Mouse (Mus musculus) embryonic facial prominence, embryonic 11.5 days (tissue): Measurements from ENCODE around the gene Camkmt. TPM values are rescaled to one million over a fixed set of nuclear protein-coding genes. Genes with fewer than 3 reads are reported as not detected.

Experiments used
- ATAC-seq: fragments of 200-750 bp; cut with Nextera tagmentation; replicated peaks from 2 replicates; pipeline ENCODE4 v1.8.0; 2017; ENCODE audit warnings: low read depth; ENCODE audit not compliant: insufficient number of reproducible peaks, low FRiP score, low TSS enrichment
- DNase-seq: peaks from one replicate; pipeline ENCODE4 v3.0.0-alpha.2; 2015; ENCODE audit warnings: low spot score
- H3K27ac ChIP-seq: fragments of 300-500 bp; sonication (generic); replicated peaks from 2 replicates; pipeline ENCODE4 v1.5.1; 2014; ENCODE audit warnings: mild to moderate bottlenecking, low read depth, low read length, control low read depth
- H3K27me3 ChIP-seq: fragments of 300-500 bp; sonication (generic); 2 replicates; pipeline ENCODE4 v1.6.1; 2014; ENCODE audit warnings: mild to moderate bottlenecking, low read length, moderate library complexity, mixed read lengths; ENCODE audit not compliant: control insufficient read depth, insufficient read depth
- H3K36me3 ChIP-seq: fragments of 300-500 bp; sonication (generic); replicated peaks from 2 replicates; pipeline ENCODE4 v1.6.1; 2014; ENCODE audit warnings: low read depth, mild to moderate bottlenecking, low read length, moderate library complexity, mixed read lengths; ENCODE audit not compliant: control insufficient read depth, insufficient read depth
- H3K4me1 ChIP-seq: fragments of 300-500 bp; sonication (generic); 2 replicates; pipeline ENCODE4 v1.6.1; 2014; ENCODE audit warnings: low read length, mixed read lengths; ENCODE audit not compliant: control insufficient read depth, insufficient read depth
- H3K4me2 ChIP-seq: fragments of 300-500 bp; sonication (generic); 2 replicates; pipeline ENCODE4 v1.6.1; 2014; ENCODE audit warnings: low read depth, mild to moderate bottlenecking, control low read depth, low read length, moderate library complexity
- H3K4me3 ChIP-seq: fragments of 300-500 bp; sonication (generic); 2 replicates; pipeline ENCODE4 v1.5.1; 2014; ENCODE audit warnings: low read depth, low read length, control low read depth
- H3K9ac ChIP-seq: fragments of 300-500 bp; sonication (generic); replicated peaks from 2 replicates; pipeline ENCODE4 v1.6.1; 2014; ENCODE audit warnings: mild to moderate bottlenecking, control low read depth, low read length
- H3K9me3 ChIP-seq: fragments of 300-500 bp; sonication (generic); replicated peaks from 2 replicates; pipeline ENCODE4 v1.6.1; 2016; ENCODE audit warnings: mild to moderate bottlenecking, low read length, inconsistent platforms, mixed read lengths; ENCODE audit not compliant: control insufficient read depth
- WGBS: fragments of 180-500 bp; shearing (Covaris S2); extraction: QIAGEN DNeasy Blood & Tissue Kit; methylation state at CpG from one replicate; pipeline ENCODE4 v1.1.7; 2014; 5-methylcytosine and 5-hydroxymethylcytosine counted together
- polyA plus RNA-seq: library from polyadenylated mRNA; unstranded; fragments of >200 nt; fragmentation: Nextera tagmentation; extraction: Ambion mirVana; gene quantifications from 2 replicates; pipeline ENCODE4 v1.2.1, GENCODE M21; 2014

Camkmt gene
- polyA plus RNA-seq, 1 experiment from 2014 or later, result 16.8 TPM

- Histone ChIP-seq H3K9me3 (no peaks in the 10 kb centered on the region), H3K4me3 (no peak overlapping the region), H3K4me2 (no peak overlapping the region), H3K27me3 (no peaks in the 10 kb centered on the region), H3K9ac (no peak overlapping the region), H3K4me1 (no peaks in the 10 kb centered on the region), H3K27ac (no peak overlapping the region), H3K36me3 (no peaks in the 10 kb centered on the region)
- DNase-seq (no peak), ATAC-seq (no peak)
- 89% methylated on average over 6 of the region's 6 CpGs for WGBS
Observed at GRCm38 (mm10) chr17:85495871-85496270, 405.5 kb downstream of the Camkmt start.

GRCm38 (mm10) chr17:85504888-85505287 is 414.5 kb downstream of the Camkmt start:
- H3K36me3 ChIP-seq, result no peaks in the 10 kb centered on the region
- H3K27me3 ChIP-seq, result no peaks in the 10 kb centered on the region
- no peak overlapping the region for H3K9ac ChIP-seq
- H3K9me3 ChIP-seq, result no peaks in the 10 kb centered on the region
- DNase-seq (no peak), ATAC-seq (peak; percentile 65; the same call in 1 of the 2 replicates)
- H3K27ac ChIP-seq, result no peak overlapping the region
- H3K4me2 ChIP-seq, result no peak overlapping the region
- no peaks in the 10 kb centered on the region for H3K4me1 ChIP-seq
- H3K4me3 ChIP-seq, result no peak overlapping the region

GRCm38 (mm10) chr17:85506206-85507088 is 416.1 kb downstream of the Camkmt start:
- ATAC-seq (0 out of 2 replicates have a peak, but pooled peaks have one; percentile 44), DNase-seq (no peak)
- H3K27ac ChIP-seq, result no peak overlapping the region

GRCm38 (mm10) chr17:85507089-85507460 is 416.7 kb downstream of the Camkmt start:
- Histone ChIP-seq H3K4me2 (no peak overlapping the region), H3K27me3 (no peaks in the 10 kb centered on the region), H3K9ac (no peak overlapping the region), H3K4me3 (no peak overlapping the region), H3K27ac (no peak overlapping the region), H3K36me3 (no peaks in the 10 kb centered on the region), H3K9me3 (no peaks in the 10 kb centered on the region), H3K4me1 (no peaks in the 10 kb centered on the region)
- DNase-seq (no peak), ATAC-seq (no peak)
- WGBS, result 88% methylated on average over 4 of the region's 4 CpGs

More at GRCm38 (mm10) chr17:85506206-85507088, 416.1 kb downstream of the Camkmt start:
- Histone ChIP-seq H3K9me3 (no peaks in the 10 kb centered on the region), H3K4me2 (no peak overlapping the region), H3K4me1 (no peaks in the 10 kb centered on the region), H3K9ac (no peak overlapping the region), H3K27me3 (no peaks in the 10 kb centered on the region), H3K4me3 (no peak overlapping the region), H3K36me3 (no peaks in the 10 kb centered on the region)
- WGBS, result 82% methylated on average over 15 of the region's 15 CpGs

Other genes with a start within 250 kb of the Camkmt start
- gene Ppm1b, start 133.8 kb upstream of the Camkmt start, polyA plus RNA-seq, result 89.4 and 93.9 TPM in 2 replicates
- 0.24 and 0.35 TPM in 2 replicates for gene Slc3a1, start 62.2 kb upstream of the Camkmt start, polyA plus RNA-seq
- 40.6 and 45.5 TPM in 2 replicates for gene Prepl, start 311 bp upstream of the Camkmt start, polyA plus RNA-seq